Mouse (Mus musculus) midbrain, embryonic 15.5 days (tissue): ENCODE measurements at regions not wholly inside any gene's neighbourhood (a gene's known extent, or its start where the extent isn't known, plus 50 kb on each side); places are given as distances from the start of the nearest gene placed in this dataset.
A peak's percentile ranks its signal among the peaks of the same experiment; 100 is the strongest.

Experiments used
- ATAC-seq: fragments of 200-750 bp; cut with Nextera tagmentation; replicated peaks from 2 replicates; pipeline ENCODE4 v1.8.0; 2017; ENCODE audit warnings: moderate TSS enrichment
- H3K27ac ChIP-seq: fragments of 300-500 bp; sonication (generic); 2 replicates; pipeline ENCODE4 v1.5.1; 2015; ENCODE audit warnings: mild to moderate bottlenecking, inconsistent platforms
- H3K27me3 ChIP-seq: fragments of 300-500 bp; sonication (generic); replicated peaks from 2 replicates; pipeline ENCODE4 v1.6.1; 2015; ENCODE audit warnings: inconsistent platforms
- H3K36me3 ChIP-seq: fragments of 300-500 bp; sonication (generic); replicated peaks from 2 replicates; pipeline ENCODE4 v1.6.1; 2015; ENCODE audit warnings: inconsistent platforms
- H3K4me1 ChIP-seq: fragments of 300-500 bp; sonication (generic); 2 replicates; pipeline ENCODE4 v1.6.1; 2015; ENCODE audit warnings: inconsistent platforms
- H3K4me2 ChIP-seq: fragments of 300-500 bp; sonication (generic); 2 replicates; pipeline ENCODE4 v1.6.1; 2015; ENCODE audit warnings: inconsistent platforms, mild to moderate bottlenecking, moderate library complexity
- H3K4me3 ChIP-seq: fragments of 300-500 bp; sonication (generic); 2 replicates; pipeline ENCODE4 v1.5.1; 2015; ENCODE audit warnings: mild to moderate bottlenecking, inconsistent platforms
- H3K9ac ChIP-seq: fragments of 300-500 bp; sonication (generic); 2 replicates; pipeline ENCODE4 v1.6.1; 2015; ENCODE audit warnings: mild to moderate bottlenecking, inconsistent platforms
- H3K9me3 ChIP-seq: fragments of 300-500 bp; sonication (generic); 2 replicates; pipeline ENCODE4 v1.6.1; 2016; ENCODE audit warnings: inconsistent platforms
- WGBS: fragments of 180-500 bp; shearing (Covaris S2); methylation state at CpG from one replicate; pipeline ENCODE4 v1.1.7; 2015; ENCODE audit warnings: mixed read lengths; 5-methylcytosine and 5-hydroxymethylcytosine counted together

GRCm38 (mm10) chr2:30743976-30744620 is 59.4 kb downstream of the 1700001O22Rik start:
- Histone ChIP-seq H3K4me3 (no peak overlapping the region), H3K36me3 (no peaks in the 10 kb centered on the region), H3K9ac (no peak overlapping the region; the same call in 1 of the 2 replicates), H3K27ac (peak overlapping the region; percentile 80), H3K9me3 (no peaks in the 10 kb centered on the region), H3K27me3 (no peaks in the 10 kb centered on the region), H3K4me1 (peaks cover 17% of the 10 kb centered on the region), H3K4me2 (peak overlapping the region; percentile 25)
- under 1% methylated on average over 15 of the region's 15 CpGs for WGBS
- ATAC-seq, result peak; percentile 75

- H3K27me3 ChIP-seq, result no peaks in the 10 kb centered on the region
- H3K9me3 ChIP-seq, result no peaks in the 10 kb centered on the region
- H3K4me3 ChIP-seq, result no peak overlapping the region
- no peak overlapping the region for H3K9ac ChIP-seq
- 35% methylated on average over 4 of the region's 4 CpGs for WGBS
- H3K4me2 ChIP-seq, result no peak overlapping the region
- H3K27ac ChIP-seq, result peak overlapping the region; percentile 80
- H3K4me1 ChIP-seq, result peaks cover 19% of the 10 kb centered on the region
- no peaks in the 10 kb centered on the region for H3K36me3 ChIP-seq
- ATAC-seq, result peak; percentile 37
Measured at GRCm38 (mm10) chr2:30743265-30743846, 60.1 kb downstream of the 1700001O22Rik start.

- no peak for ATAC-seq
- Histone ChIP-seq H3K27me3 (no peaks in the 10 kb centered on the region), H3K9ac (no peak overlapping the region), H3K4me1 (peaks cover 36% of the 10 kb centered on the region), H3K9me3 (no peaks in the 10 kb centered on the region), H3K27ac (no peak overlapping the region), H3K36me3 (no peaks in the 10 kb centered on the region), H3K4me3 (no peak overlapping the region), H3K4me2 (no peak overlapping the region)
- 91% methylated on average over 2 of the region's 2 CpGs for WGBS
Measured at GRCm38 (mm10) chr2:30741450-30741849, 62.0 kb downstream of the 1700001O22Rik start.

GRCm38 (mm10) chr2:30737759-30738158 is 65.7 kb downstream of the 1700001O22Rik start:
- WGBS, result 17% methylated on average over 5 of the region's 5 CpGs
- Histone ChIP-seq H3K4me3 (no peak overlapping the region), H3K27ac (peak overlapping the region; percentile 55), H3K36me3 (no peaks in the 10 kb centered on the region), H3K27me3 (no peaks in the 10 kb centered on the region), H3K9ac (no peak overlapping the region), H3K9me3 (no peaks in the 10 kb centered on the region), H3K4me2 (no peak overlapping the region), H3K4me1 (peaks cover 27% of the 10 kb centered on the region)
- peak; percentile 77; the same call in 1 of the 2 replicates for ATAC-seq

- Histone ChIP-seq H3K36me3 (no peaks in the 10 kb centered on the region), H3K4me3 (no peak overlapping the region), H3K4me1 (peaks cover 27% of the 10 kb centered on the region), H3K27me3 (no peaks in the 10 kb centered on the region), H3K4me2 (no peak overlapping the region), H3K27ac (no peak overlapping the region), H3K9ac (no peak overlapping the region), H3K9me3 (no peaks in the 10 kb centered on the region)
- WGBS, result 48% methylated on average over 6 of the region's 6 CpGs
- no peak for ATAC-seq
Measured at GRCm38 (mm10) chr2:30736705-30737104, 66.8 kb downstream of the 1700001O22Rik start.

GRCm38 (mm10) chr2:30736236-30736635 is 67.2 kb downstream of the 1700001O22Rik start:
- peaks cover 27% of the 10 kb centered on the region for H3K4me1 ChIP-seq
- no peak overlapping the region for H3K4me2 ChIP-seq
- no peaks in the 10 kb centered on the region for H3K27me3 ChIP-seq
- H3K36me3 ChIP-seq, result no peaks in the 10 kb centered on the region
- 52% methylated on average over 2 of the region's 2 CpGs for WGBS
- H3K9ac ChIP-seq, result no peak overlapping the region
- no peak overlapping the region for H3K4me3 ChIP-seq
- no peaks in the 10 kb centered on the region for H3K9me3 ChIP-seq
- ATAC-seq, result no peak
- no peak overlapping the region for H3K27ac ChIP-seq

- Histone ChIP-seq H3K27ac (0 out of 2 replicates have a peak overlapping the region, but pooled peaks have one; percentile 2), H3K4me3 (no peak overlapping the region), H3K9ac (no peak overlapping the region), H3K9me3 (no peaks in the 10 kb centered on the region), H3K4me1 (peaks cover 27% of the 10 kb centered on the region), H3K27me3 (no peaks in the 10 kb centered on the region), H3K36me3 (no peaks in the 10 kb centered on the region), H3K4me2 (no peak overlapping the region)
- WGBS, result 33% methylated on average over 6 of the region's 6 CpGs
- ATAC-seq, result no peak
Measured at GRCm38 (mm10) chr2:30733853-30734252, 69.6 kb downstream of the 1700001O22Rik start.

GRCm38 (mm10) chr2:30731832-30732231 is 71.6 kb downstream of the 1700001O22Rik start:
- no peak for ATAC-seq
- 96% methylated on average over 5 of the region's 5 CpGs for WGBS

GRCm38 (mm10) chr2:30727948-30728347 is 75.5 kb downstream of the 1700001O22Rik start:
- H3K4me3 ChIP-seq, result no peak overlapping the region
- no peak overlapping the region for H3K27ac ChIP-seq
- no peaks in the 10 kb centered on the region for H3K9me3 ChIP-seq
- 89% methylated on average over 6 of the region's 6 CpGs for WGBS
- ATAC-seq, result no peak
- no peak overlapping the region for H3K9ac ChIP-seq
- no peaks in the 10 kb centered on the region for H3K27me3 ChIP-seq
- no peaks in the 10 kb centered on the region for H3K36me3 ChIP-seq
- peaks cover 35% of the 10 kb centered on the region for H3K4me1 ChIP-seq
- no peak overlapping the region for H3K4me2 ChIP-seq

More at GRCm38 (mm10) chr2:30731832-30732231, 71.6 kb downstream of the 1700001O22Rik start:
- Histone ChIP-seq H3K27me3 (no peaks in the 10 kb centered on the region), H3K4me2 (no peak overlapping the region), H3K4me1 (peaks cover 13% of the 10 kb centered on the region), H3K4me3 (no peak overlapping the region), H3K9ac (no peak overlapping the region), H3K36me3 (no peaks in the 10 kb centered on the region), H3K9me3 (no peaks in the 10 kb centered on the region), H3K27ac (no peak overlapping the region)

GRCm38 (mm10) chr2:30725601-30726489 is 77.6 kb downstream of the 1700001O22Rik start:
- peak overlapping the region; percentile 40 for H3K4me2 ChIP-seq
- whole genome bisulfite sequencing, result 12% methylated on average over 38 of the region's 38 CpGs
- H3K4me3 ChIP-seq, result no peak overlapping the region
- ATAC-seq, result peak; percentile 28; the same call in 1 of the 2 replicates
- H3K27me3 ChIP-seq, result no peaks in the 10 kb centered on the region
- H3K4me1 ChIP-seq, result peaks cover 56% of the 10 kb centered on the region
- H3K9ac ChIP-seq, result peak overlapping the region; percentile 30; the same call in 1 of the 2 replicates
- no peaks in the 10 kb centered on the region for H3K9me3 ChIP-seq
- peak overlapping the region; percentile 99 for H3K27ac ChIP-seq
- H3K36me3 ChIP-seq, result no peaks in the 10 kb centered on the region

- Histone ChIP-seq H3K36me3 (no peaks in the 10 kb centered on the region), H3K9ac (0 out of 2 replicates have a peak overlapping the region, but pooled peaks have one; percentile 30), H3K27me3 (no peaks in the 10 kb centered on the region), H3K9me3 (no peaks in the 10 kb centered on the region), H3K27ac (peak overlapping the region; percentile 99), H3K4me3 (no peak overlapping the region), H3K4me2 (peak overlapping the region; percentile 40; the same call in 1 of the 2 replicates), H3K4me1 (peaks cover 62% of the 10 kb centered on the region)
- 35% methylated on average over 10 of the region's 10 CpGs for WGBS
- ATAC-seq, result no peak
Measured at GRCm38 (mm10) chr2:30725186-30725585, 78.3 kb downstream of the 1700001O22Rik start.

GRCm38 (mm10) chr2:30724521-30724920 is 78.9 kb downstream of the 1700001O22Rik start:
- ATAC-seq, result no peak
- no peak overlapping the region for H3K4me2 ChIP-seq
- H3K36me3 ChIP-seq, result no peaks in the 10 kb centered on the region
- H3K4me3 ChIP-seq, result no peak overlapping the region
- H3K27ac ChIP-seq, result peak overlapping the region; percentile 99
- no peak overlapping the region for H3K9ac ChIP-seq
- no peaks in the 10 kb centered on the region for H3K9me3 ChIP-seq
- H3K27me3 ChIP-seq, result no peaks in the 10 kb centered on the region
- H3K4me1 ChIP-seq, result peaks cover 69% of the 10 kb centered on the region
